Mouse (Mus musculus) E14TG2a.4 (cell line): ENCODE data around the gene Marf1.

Experiments used
- CTCF ChIP-seq: conservative IDR thresholded peaks from 2 replicates; pipeline ENCODE4 v1.5.1; 2014; ENCODE audit warnings: low read length
- NANOG ChIP-seq: IDR thresholded peaks from 2 replicates; pipeline ENCODE4 v1.6.1; 2014; ENCODE audit warnings: borderline replicate concordance, low read length, mixed read lengths
- POU5F1 ChIP-seq: IDR thresholded peaks from 2 replicates; pipeline ENCODE4 v1.6.1; 2014; ENCODE audit warnings: low read length, borderline replicate concordance

DNA sequence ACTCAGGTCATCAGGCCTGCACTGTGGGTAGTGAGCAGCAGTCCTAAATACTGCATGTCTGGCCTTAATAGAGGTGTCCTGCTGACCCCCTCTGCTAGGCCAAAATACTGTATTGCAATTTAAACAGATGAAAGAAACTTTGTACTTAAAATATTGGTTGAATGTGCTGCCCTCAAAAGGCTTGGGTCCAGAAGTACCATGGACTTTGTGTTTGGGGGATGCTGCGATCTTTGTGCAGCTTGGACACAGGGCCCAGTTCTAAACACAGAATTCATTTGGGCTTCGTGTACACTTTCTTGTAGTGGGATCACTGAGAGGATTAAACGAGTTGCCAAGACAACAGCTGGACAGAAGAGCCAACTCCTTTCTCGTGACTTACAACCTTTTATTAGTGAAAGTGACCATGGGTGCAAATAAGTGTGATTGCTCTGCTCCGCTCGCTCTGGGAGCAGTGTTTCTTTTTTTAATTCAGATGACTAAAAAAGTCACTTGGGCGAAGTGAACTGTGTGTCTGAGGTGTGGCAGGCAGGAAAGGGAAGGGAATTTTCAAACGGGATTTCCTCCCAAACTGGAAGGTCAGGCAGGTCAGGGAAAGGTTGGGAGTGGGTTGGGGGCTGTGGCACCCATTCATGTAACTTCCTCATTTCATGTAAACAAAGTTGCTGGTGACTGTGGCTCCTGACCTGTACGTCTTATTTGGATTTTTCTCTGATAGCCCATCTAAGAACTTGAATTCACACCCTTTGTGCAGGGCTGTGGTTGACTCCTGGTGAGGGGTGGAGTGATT, 31.2 kb upstream of the Marf1 start:
- no peak for TF ChIP-seq CTCF
- no peak for TF ChIP-seq NANOG
- TF ChIP-seq POU5F1, result no peak
